Comparison of ENCODE assay signal across 9 mouse cellular contexts in the genomic region with DNA sequence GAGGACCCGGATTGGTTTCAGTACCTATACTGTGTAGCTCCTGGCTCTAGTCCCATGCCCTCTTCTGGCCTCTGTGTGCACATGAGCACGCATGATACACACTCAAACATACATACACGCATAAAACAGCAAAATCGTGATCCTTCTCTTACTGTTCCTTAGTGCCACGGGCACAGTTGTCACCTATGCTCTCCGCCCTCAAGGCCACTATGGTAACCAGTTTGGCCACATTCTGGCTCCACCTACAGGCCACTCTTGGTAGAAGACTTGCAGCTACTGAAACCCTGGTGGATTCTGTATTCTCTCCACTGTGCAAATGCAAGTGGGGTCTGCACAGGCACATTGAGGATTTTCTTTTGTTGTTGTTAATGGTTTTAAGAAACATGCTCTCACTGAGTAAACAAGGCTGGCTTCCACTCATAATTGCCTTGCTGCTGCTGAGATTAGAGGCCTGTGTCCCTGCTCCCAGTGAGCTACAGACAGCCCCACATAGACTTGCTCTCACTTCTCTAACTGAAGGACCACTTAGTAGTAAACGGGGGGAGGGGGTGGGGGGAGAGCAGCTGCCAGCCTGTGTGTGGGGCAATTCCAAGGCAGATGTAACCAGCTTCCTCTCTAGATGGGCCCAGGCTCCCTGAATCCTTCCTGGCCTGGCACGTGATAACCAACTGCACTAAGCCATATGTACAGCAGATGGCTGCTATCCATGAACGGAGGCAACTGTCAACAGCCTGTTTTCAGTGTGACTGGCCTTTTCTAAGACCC. TPM values are rescaled to one million over a fixed set of nuclear protein-coding genes. Genes with fewer than 3 reads are reported as not detected.
DNase-seq lines count a peak whose midpoint lies in the region; ATAC-seq lines count a peak whose summit lies in the region.
"Had no signal": no experiment of that assay in that cellular context is flagged by ENCODE, and none has a peak within 500 bp of the region (broad histone marks: within the 10 kb centered on the region; RNA-seq: fewer than 3 reads in every experiment).

No protein-coding gene starts in this region.

- DNase-seq in heart, adult 11 months, result peak; percentile 91
- no peak for DNase-seq in heart, postnatal 25 days (ENCODE audit: low spot score)
- DNase-seq in cerebellum, postnatal 25 days, result peak; percentile 81 to 90
- peak; percentile 75 for DNase-seq in gastrocnemius, postnatal 10 days
- peak; percentile 81 for DNase-seq in left cerebral cortex, postnatal 4 days
- DNase-seq in mesoderm, embryonic 11.5 days (ENCODE audit: low read depth, low spot score), result peak; percentile 59
- DNase-seq in right cerebral cortex, postnatal 36 days (ENCODE audit: low spot score in 2 of 2), result peak; percentile 42

- H3K27ac ChIP-seq in intestine, embryonic 15.5 days, result no peak overlapping the region

- H3K9me3 ChIP-seq in intestine, embryonic 15.5 days, result no peaks in the 10 kb centered on the region

- H3K27me3 ChIP-seq in intestine, embryonic 15.5 days (replicated peaks), result no peaks in the 10 kb centered on the region

- H3K4me1 ChIP-seq in intestine, embryonic 15.5 days (replicated peaks), result no peaks in the 10 kb centered on the region

- H3K4me2 ChIP-seq in intestine, embryonic 15.5 days (replicated peaks), result no peak overlapping the region

- WGBS in intestine, embryonic 15.5 days, result 40% methylated on average over 9 of the region's 9 CpGs

- peak; percentile 87 for ATAC-seq in intestine, embryonic 15.5 days

- no peak overlapping the region for H3K4me3 ChIP-seq in intestine, embryonic 15.5 days (replicated peaks)

- no peak overlapping the region for H3K9ac ChIP-seq in intestine, embryonic 15.5 days

- H3K36me3 ChIP-seq in intestine, embryonic 15.5 days, result peaks cover 24% of the 10 kb centered on the region

- intact Hi-C loops in heart, postnatal 25 days (cut with DNase I), result no loop called here
- intact Hi-C loops in left cerebral cortex, postnatal 4 days (cut with DNase I), result no loop called here

RNA-seq across cellular contexts. Expression of gene Atp5mpl, which starts 8.5 kb away (rescaled TPM):
- total RNA-seq in heart, postnatal 25 days (2021), result 1,000 to 10,000 TPM; 1,393 to 1,435 TPM
- total RNA-seq in gastrocnemius, postnatal 10 days (2021), result 100 to 1,000 TPM; 846 to 916 TPM
- polyA plus RNA-seq in intestine, embryonic 15.5 days (2015; fragmentation: Nextera tagmentation; extraction: Ambion mirVana), result 924 and 941 TPM in 2 replicates
- total RNA-seq in left cerebral cortex, postnatal 4 days (2021), result 100 to 1,000 TPM; 363 to 384 TPM

RNA-seq across cellular contexts. Expression of gene Tdrd9, which starts 13.1 kb away (rescaled TPM):
- under 1 TPM; 0.08 to 0.13 TPM for total RNA-seq in heart, postnatal 25 days (2021)
- under 1 TPM; 0.36 to 0.59 TPM for total RNA-seq in gastrocnemius, postnatal 10 days (2021)
- polyA plus RNA-seq in intestine, embryonic 15.5 days (2015; fragmentation: Nextera tagmentation; extraction: Ambion mirVana), result 0.46 TPM in 1 of 2 replicates, not detected in the other
- total RNA-seq in left cerebral cortex, postnatal 4 days (2021), result under 1 TPM; 0.34 to 0.56 TPM

RNA-seq across cellular contexts. Expression of gene Rd3l, which starts 22.8 kb away (rescaled TPM):
- total RNA-seq in heart, postnatal 25 days (2021), result under 1 TPM in 1 of 2 experiments, not detected in 1; 0.84 TPM
- not detected for total RNA-seq in gastrocnemius, postnatal 10 days (2021)
- not detected in 2 replicates for polyA plus RNA-seq in intestine, embryonic 15.5 days (2015; fragmentation: Nextera tagmentation; extraction: Ambion mirVana)
- total RNA-seq in left cerebral cortex, postnatal 4 days (2021), result not detected
- polyA plus RNA-seq: C2C12 had no signal

RNA-seq across cellular contexts. Expression of gene Ppp1r13b, which starts 50.4 kb away (rescaled TPM):
- 10 to 100 TPM; 17.4 to 19.1 TPM for total RNA-seq in heart, postnatal 25 days (2021)
- 10 to 100 TPM in 1 of 2 experiments, 1 to 10 TPM in 1; 9.5 to 13.4 TPM for total RNA-seq in gastrocnemius, postnatal 10 days (2021)
- polyA plus RNA-seq in intestine, embryonic 15.5 days (2015; fragmentation: Nextera tagmentation; extraction: Ambion mirVana), result 19.8 and 21.7 TPM in 2 replicates
- 10 to 100 TPM; 58.1 to 60.3 TPM for total RNA-seq in left cerebral cortex, postnatal 4 days (2021)
